Mouse (Mus musculus): Measurements from ENCODE around the gene Cmss1. TPM values are rescaled to one million over a fixed set of nuclear protein-coding genes. Genes with fewer than 3 reads are reported as not detected.

Cmss1 gene
- polyA plus RNA-seq, 1 experiment from 2014 or later, result 63.6 TPM

- H3K4me3 ChIP-seq, result no peak overlapping the region
- H3K9me3 ChIP-seq, result no peaks in the 10 kb centered on the region
- no peaks in the 10 kb centered on the region for H3K36me3 ChIP-seq (replicated peaks)
- peaks cover 25% of the 10 kb centered on the region for H3K4me1 ChIP-seq
- H3K27me3 ChIP-seq (ENCODE audit: poor library complexity, severe bottlenecking), result peaks cover 4% of the 10 kb centered on the region
- DNase-seq (ENCODE audit: extremely low spot score, low spot score), result no peak
- H3K27ac ChIP-seq, result no peak overlapping the region
Measured at GRCm38 (mm10) chr16:57553235-57553634, 53.4 kb downstream of the Cmss1 start.

GRCm38 (mm10) chr16:57552709-57553108, 54.0 kb downstream of the Cmss1 start:
- peaks cover 25% of the 10 kb centered on the region for H3K4me1 ChIP-seq
- H3K36me3 ChIP-seq (replicated peaks), result no peaks in the 10 kb centered on the region
- no peak overlapping the region for H3K27ac ChIP-seq
- H3K9me3 ChIP-seq, result no peaks in the 10 kb centered on the region
- H3K4me3 ChIP-seq, result no peak overlapping the region
- DNase-seq (ENCODE audit: extremely low spot score, low spot score), result no peak
- 81% methylated on average over 5 of the region's 5 CpGs for WGBS
- peaks cover 10% of the 10 kb centered on the region for H3K27me3 ChIP-seq (ENCODE audit: poor library complexity, severe bottlenecking)

GRCm38 (mm10) chr16:57551617-57552016, 55.0 kb downstream of the Cmss1 start:
- Histone ChIP-seq H3K9me3 (no peaks in the 10 kb centered on the region), H3K27ac (no peak overlapping the region), H3K27me3 (ENCODE audit: poor library complexity, severe bottlenecking) (peaks cover 11% of the 10 kb centered on the region), H3K4me1 (peaks cover 27% of the 10 kb centered on the region), H3K36me3 (replicated peaks) (no peaks in the 10 kb centered on the region), H3K4me3 (no peak overlapping the region)
- no peak for DNase-seq (ENCODE audit: extremely low spot score, low spot score)
- 80% methylated on average over 2 of the region's 2 CpGs for whole genome bisulfite sequencing

- WGBS, result 60% methylated on average over 2 of the region's 2 CpGs
- no peak for DNase-seq (ENCODE audit: extremely low spot score, low spot score)
- H3K4me3 ChIP-seq, result no peak overlapping the region
- no peak overlapping the region for H3K27ac ChIP-seq
- H3K36me3 ChIP-seq (replicated peaks), result no peaks in the 10 kb centered on the region
- H3K4me1 ChIP-seq, result peaks cover 30% of the 10 kb centered on the region
- H3K9me3 ChIP-seq, result no peaks in the 10 kb centered on the region
- peaks cover 11% of the 10 kb centered on the region for H3K27me3 ChIP-seq (ENCODE audit: poor library complexity, severe bottlenecking)
Measured at GRCm38 (mm10) chr16:57550817-57551216, 55.8 kb downstream of the Cmss1 start.

GRCm38 (mm10) chr16:57550088-57550487, 56.6 kb downstream of the Cmss1 start:
- Histone ChIP-seq H3K27ac (no peak overlapping the region), H3K4me3 (peak overlapping the region; percentile 75), H3K4me1 (peaks cover 30% of the 10 kb centered on the region), H3K27me3 (ENCODE audit: poor library complexity, severe bottlenecking) (peaks cover 11% of the 10 kb centered on the region), H3K36me3 (replicated peaks) (no peaks in the 10 kb centered on the region), H3K9me3 (no peaks in the 10 kb centered on the region)
- WGBS, result 61% methylated on average over 3 of the region's 3 CpGs
- no peak for DNase-seq (ENCODE audit: extremely low spot score, low spot score)

- WGBS, result 3% methylated on average over 64 of the region's 64 CpGs
- Histone ChIP-seq H3K27me3 (ENCODE audit: poor library complexity, severe bottlenecking) (peaks cover 11% of the 10 kb centered on the region), H3K36me3 (replicated peaks) (no peaks in the 10 kb centered on the region), H3K4me3 (peak overlapping the region; percentile 75), H3K27ac (peak overlapping the region; percentile 92), H3K4me1 (peaks cover 28% of the 10 kb centered on the region), H3K9me3 (no peaks in the 10 kb centered on the region)
- DNase-seq (ENCODE audit: extremely low spot score, low spot score), result peak; percentile 74
Measured at GRCm38 (mm10) chr16:57549061-57550037, 57.3 kb downstream of the Cmss1 start.

- Histone ChIP-seq H3K4me3 (peak overlapping the region; percentile 75), H3K4me1 (peaks cover 27% of the 10 kb centered on the region), H3K36me3 (replicated peaks) (no peaks in the 10 kb centered on the region), H3K27me3 (ENCODE audit: poor library complexity, severe bottlenecking) (peaks cover 11% of the 10 kb centered on the region), H3K27ac (peak overlapping the region; percentile 92), H3K9me3 (no peaks in the 10 kb centered on the region)
- 73% methylated on average over 2 of the region's 2 CpGs for WGBS
- DNase-seq (ENCODE audit: extremely low spot score, low spot score), result no peak
Measured at GRCm38 (mm10) chr16:57548608-57549007, 58.1 kb downstream of the Cmss1 start.

GRCm38 (mm10) chr16:57546355-57546754, 60.3 kb downstream of the Cmss1 start:
- DNase-seq (ENCODE audit: extremely low spot score, low spot score), result no peak
- Histone ChIP-seq H3K4me1 (peaks cover 24% of the 10 kb centered on the region), H3K27me3 (ENCODE audit: poor library complexity, severe bottlenecking) (peaks cover 11% of the 10 kb centered on the region), H3K27ac (no peak overlapping the region), H3K36me3 (replicated peaks) (no peaks in the 10 kb centered on the region), H3K9me3 (no peaks in the 10 kb centered on the region), H3K4me3 (no peak overlapping the region)
- WGBS, result 84% methylated on average over 1 of the region's 1 CpGs

- no peak for DNase-seq (ENCODE audit: extremely low spot score, low spot score)
- H3K9me3 ChIP-seq, result no peaks in the 10 kb centered on the region
- peaks cover 7% of the 10 kb centered on the region for H3K27me3 ChIP-seq (ENCODE audit: poor library complexity, severe bottlenecking)
- no peaks in the 10 kb centered on the region for H3K36me3 ChIP-seq (replicated peaks)
- H3K4me1 ChIP-seq, result peaks cover 11% of the 10 kb centered on the region
- no peak overlapping the region for H3K27ac ChIP-seq
- H3K4me3 ChIP-seq, result no peak overlapping the region
- 88% methylated on average over 8 of the region's 8 CpGs for WGBS
Measured at GRCm38 (mm10) chr16:57544441-57544840, 62.2 kb downstream of the Cmss1 start.

- no peak overlapping the region for H3K4me3 ChIP-seq
- WGBS, result 89% methylated on average over 3 of the region's 3 CpGs
- H3K9me3 ChIP-seq, result no peaks in the 10 kb centered on the region
- no peak overlapping the region for H3K27ac ChIP-seq
- peaks cover 5% of the 10 kb centered on the region; the same call in 1 of the 2 replicates for H3K4me1 ChIP-seq
- DNase-seq (ENCODE audit: extremely low spot score, low spot score), result no peak
- peaks cover 7% of the 10 kb centered on the region for H3K27me3 ChIP-seq (ENCODE audit: poor library complexity, severe bottlenecking)
- H3K36me3 ChIP-seq (replicated peaks), result no peaks in the 10 kb centered on the region
Measured at GRCm38 (mm10) chr16:57543243-57543642, 63.4 kb downstream of the Cmss1 start.

- Histone ChIP-seq H3K4me1 (peaks cover 7% of the 10 kb centered on the region), H3K27me3 (ENCODE audit: poor library complexity, severe bottlenecking) (no peaks in the 10 kb centered on the region), H3K27ac (no peak overlapping the region), H3K36me3 (replicated peaks) (no peaks in the 10 kb centered on the region), H3K9me3 (no peaks in the 10 kb centered on the region), H3K4me3 (no peak overlapping the region)
- no peak for DNase-seq (ENCODE audit: extremely low spot score, low spot score)
- 87% methylated on average over 7 of the region's 7 CpGs for WGBS
Measured at GRCm38 (mm10) chr16:57536511-57536910, 70.2 kb downstream of the Cmss1 start.

- DNase-seq (ENCODE audit: extremely low spot score, low spot score), result no peak
- Histone ChIP-seq H3K27ac (no peak overlapping the region), H3K4me3 (no peak overlapping the region), H3K4me1 (peaks cover 7% of the 10 kb centered on the region), H3K27me3 (ENCODE audit: poor library complexity, severe bottlenecking) (no peaks in the 10 kb centered on the region), H3K9me3 (no peaks in the 10 kb centered on the region), H3K36me3 (replicated peaks) (no peaks in the 10 kb centered on the region)
- 93% methylated on average over 1 of the region's 1 CpGs for WGBS
Measured at GRCm38 (mm10) chr16:57534811-57535210, 71.9 kb downstream of the Cmss1 start.

- H3K9me3 ChIP-seq, result no peaks in the 10 kb centered on the region
- H3K4me3 ChIP-seq, result no peak overlapping the region
- DNase-seq (ENCODE audit: extremely low spot score, low spot score), result no peak
- no peaks in the 10 kb centered on the region for H3K36me3 ChIP-seq (replicated peaks)
- 81% methylated on average over 1 of the region's 1 CpGs for WGBS
- H3K27ac ChIP-seq, result no peak overlapping the region
- no peaks in the 10 kb centered on the region for H3K27me3 ChIP-seq (ENCODE audit: poor library complexity, severe bottlenecking)
- peaks cover 7% of the 10 kb centered on the region for H3K4me1 ChIP-seq
Measured at GRCm38 (mm10) chr16:57534365-57534764, 72.3 kb downstream of the Cmss1 start.

Data from forebrain, embryonic 10.5 days (tissue).